ENCODE assay signal across 18 mouse cellular contexts in the genomic region with DNA sequence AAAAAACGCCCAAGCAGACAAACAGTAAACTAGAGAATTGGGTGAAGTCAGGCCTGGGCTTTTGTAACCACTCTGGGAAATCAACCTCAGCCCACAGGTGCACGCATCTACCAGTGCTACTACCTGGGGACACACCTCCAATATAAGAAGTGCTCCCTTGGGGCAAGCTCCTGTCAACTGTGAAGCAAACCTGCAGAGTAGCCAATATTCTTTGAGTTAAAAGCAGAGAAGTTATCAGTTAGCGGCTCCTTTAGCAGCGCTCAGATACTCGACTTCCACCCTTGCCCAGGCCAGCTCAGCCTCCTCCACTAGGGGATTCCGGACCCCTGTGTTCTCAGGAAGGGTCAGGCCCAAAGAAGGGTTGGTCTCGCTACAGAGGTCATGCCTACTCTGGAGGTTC. TPM values are rescaled to one million over a fixed set of nuclear protein-coding genes. Genes with fewer than 3 reads are reported as not detected.
DNase-seq lines count a peak whose midpoint lies in the region; ATAC-seq and TF ChIP-seq lines count a peak whose summit lies in the region.
"Had no signal": no experiment of that assay in that cellular context is flagged by ENCODE, and none has a peak within 500 bp of the region (broad histone marks: within the 10 kb centered on the region; RNA-seq: fewer than 3 reads in every experiment).

No protein-coding gene starts in this region.

- H3K27me3 ChIP-seq in intestine, embryonic 15.5 days (replicated peaks) = no peaks in the 10 kb centered on the region
- no peaks in the 10 kb centered on the region for H3K27me3 ChIP-seq in intestine, postnatal 0 days (replicated peaks; ENCODE audit: control insufficient read depth, insufficient read depth, low read length)
- H3K27me3 ChIP-seq: forebrain, embryonic 15.5 days; hindbrain, embryonic 13.5 days; lung, embryonic 15.5 days had no signal

- H3K9me3 ChIP-seq in intestine, embryonic 15.5 days = no peaks in the 10 kb centered on the region
- no peaks in the 10 kb centered on the region for H3K9me3 ChIP-seq in intestine, postnatal 0 days (ENCODE audit: control insufficient read depth)
- H3K9me3 ChIP-seq: lung, embryonic 15.5 days had no signal

- WGBS in intestine, embryonic 15.5 days = 82% methylated on average over 7 of the region's 7 CpGs
- WGBS in intestine, postnatal 0 days = 86% methylated on average over 7 of the region's 7 CpGs

- no peak overlapping the region for H3K27ac ChIP-seq in intestine, embryonic 15.5 days
- no peak overlapping the region for H3K27ac ChIP-seq in intestine, postnatal 0 days (ENCODE audit: low read depth, low read length)
- H3K27ac ChIP-seq: forebrain, embryonic 15.5 days; gastrocnemius, adult 2 months; hindbrain, embryonic 13.5 days; lung, embryonic 15.5 days had no signal

- H3K4me3 ChIP-seq in intestine, embryonic 15.5 days (replicated peaks) = no peak overlapping the region
- H3K4me3 ChIP-seq in intestine, postnatal 0 days (ENCODE audit: low read depth, low read length) = no peak overlapping the region
- H3K4me3 ChIP-seq: forebrain, embryonic 15.5 days; gastrocnemius, adult 2 months; hindbrain, embryonic 13.5 days; lung, embryonic 15.5 days had no signal

- H3K4me2 ChIP-seq in intestine, embryonic 15.5 days (replicated peaks) = no peak overlapping the region
- no peak overlapping the region for H3K4me2 ChIP-seq in intestine, postnatal 0 days (replicated peaks; ENCODE audit: low read depth)
- H3K4me2 ChIP-seq: forebrain, embryonic 15.5 days; hindbrain, embryonic 13.5 days; lung, embryonic 15.5 days had no signal

- peaks cover 15% of the 10 kb centered on the region; the same call in 1 of the 2 replicates for H3K4me1 ChIP-seq in intestine, embryonic 15.5 days (replicated peaks)
- peaks cover 8% of the 10 kb centered on the region for H3K4me1 ChIP-seq in intestine, postnatal 0 days (replicated peaks; ENCODE audit: control insufficient read depth, insufficient read depth, low read length)
- H3K4me1 ChIP-seq: forebrain, embryonic 15.5 days; lung, embryonic 15.5 days had no signal

- DNase-seq in A20 (ENCODE audit: low read depth, low spot score) (peak; percentile 67), R1 (ENCODE audit: low read depth, low spot score) (peak; percentile 34)
- DNase-seq in embryo, embryonic 11 days = no peak
- DNase-seq in yolk sac, embryonic 10.5 days (ENCODE audit: low spot score) = no peak
- DNase-seq: gastrocnemius, adult 2 months; heart, adult 18-20 months had no signal

- peaks cover 66% of the 10 kb centered on the region for H3K36me3 ChIP-seq in intestine, embryonic 15.5 days
- H3K36me3 ChIP-seq in intestine, postnatal 0 days (ENCODE audit: control insufficient read depth, insufficient read depth) = peaks cover 75% of the 10 kb centered on the region

- ATAC-seq in intestine, embryonic 15.5 days = peak; percentile 8; the same call in 1 of the 2 replicates
- ATAC-seq in intestine, postnatal 0 days = no peak
- ATAC-seq in megakaryocyte progenitor cell, adult 5-6 weeks (replicated peaks; ENCODE audit: poor library complexity) = peak; percentile 0; the same call in 1 of the 2 replicates
- ATAC-seq: forebrain, embryonic 15.5 days had no signal

- H3K9ac ChIP-seq in intestine, embryonic 15.5 days = no peak overlapping the region
- H3K9ac ChIP-seq in intestine, postnatal 0 days (ENCODE audit: low read depth, low read length) = no peak overlapping the region
- H3K9ac ChIP-seq: forebrain, embryonic 15.5 days; hindbrain, embryonic 13.5 days; lung, embryonic 15.5 days had no signal

- no peak for TF ChIP-seq CTCF in intestine, postnatal 0 days (IDR thresholded peaks at IDR 0.05; ENCODE audit: low read depth)

RNA-seq across cellular contexts. Expression of a gene that starts 15.7 kb away (rescaled TPM):
- polyA plus RNA-seq in intestine, embryonic 15.5 days (2015; fragmentation: Nextera tagmentation; extraction: Ambion mirVana) = 158 and 160 TPM in 2 replicates
- 29.1 and 30.8 TPM in 2 replicates for polyA plus RNA-seq in intestine, postnatal 0 days (2015; fragmentation: Nextera tagmentation; extraction: Ambion mirVana)
- 104 and 106 TPM in 2 replicates for total RNA-seq in megakaryocyte progenitor cell, adult 5-6 weeks (2015)
- 156 and 189 TPM in 2 replicates for total RNA-seq in megakaryocyte progenitor cell, adult 5-6 weeks (2017)

RNA-seq across cellular contexts. Expression of a gene that starts 15.8 kb away (rescaled TPM):
- polyA plus RNA-seq in intestine, embryonic 15.5 days (2015; fragmentation: Nextera tagmentation; extraction: Ambion mirVana) = not detected in 2 replicates
- polyA plus RNA-seq in intestine, postnatal 0 days (2015; fragmentation: Nextera tagmentation; extraction: Ambion mirVana) = not detected in 2 replicates
- total RNA-seq in megakaryocyte progenitor cell, adult 5-6 weeks (2015) = not detected in 2 replicates
- not detected in 2 replicates for total RNA-seq in megakaryocyte progenitor cell, adult 5-6 weeks (2017)
- total RNA-seq: gastrocnemius, adult 2 months; heart, adult 18-20 months; monocyte, adult 5-6 weeks had no signal
- polyA plus RNA-seq: embryonic facial prominence, embryonic 11.5 days; heart, embryonic 16.5 days; small intestine, adult 2 months had no signal

RNA-seq across cellular contexts. Expression of a gene that starts 34.9 kb away (rescaled TPM):
- polyA plus RNA-seq in intestine, embryonic 15.5 days (2015; fragmentation: Nextera tagmentation; extraction: Ambion mirVana) = 0.88 and 1.0 TPM in 2 replicates
- 0.29 and 0.94 TPM in 2 replicates for polyA plus RNA-seq in intestine, postnatal 0 days (2015; fragmentation: Nextera tagmentation; extraction: Ambion mirVana)
- 0.39 and 1.1 TPM in 2 replicates for total RNA-seq in megakaryocyte progenitor cell, adult 5-6 weeks (2015)
- total RNA-seq in megakaryocyte progenitor cell, adult 5-6 weeks (2017) = 0.10 and 0.17 TPM in 2 replicates
- total RNA-seq: gastrocnemius, adult 2 months; heart, adult 18-20 months had no signal

RNA-seq across cellular contexts. Expression of a gene that starts 49.9 kb away (rescaled TPM):
- polyA plus RNA-seq in intestine, embryonic 15.5 days (2015; fragmentation: Nextera tagmentation; extraction: Ambion mirVana) = 29.2 and 30.1 TPM in 2 replicates
- 80.7 and 84.0 TPM in 2 replicates for polyA plus RNA-seq in intestine, postnatal 0 days (2015; fragmentation: Nextera tagmentation; extraction: Ambion mirVana)
- 0.39 and 0.83 TPM in 2 replicates for total RNA-seq in megakaryocyte progenitor cell, adult 5-6 weeks (2015)
- 0.14 and 0.83 TPM in 2 replicates for total RNA-seq in megakaryocyte progenitor cell, adult 5-6 weeks (2017)
- total RNA-seq: gastrocnemius, adult 2 months; layer of hippocampus, postnatal 25 days had no signal
- polyA plus RNA-seq: embryonic facial prominence, embryonic 11.5 days; forebrain, embryonic 15.5 days; hindbrain, embryonic 13.5 days; neural tube, embryonic 14.5 days had no signal

RNA-seq across cellular contexts. Expression of a gene that starts 56.1 kb away (rescaled TPM):
- polyA plus RNA-seq in intestine, embryonic 15.5 days (2015; fragmentation: Nextera tagmentation; extraction: Ambion mirVana) = 6.1 and 8.3 TPM in 2 replicates
- polyA plus RNA-seq in intestine, postnatal 0 days (2015; fragmentation: Nextera tagmentation; extraction: Ambion mirVana) = 11.5 and 13.7 TPM in 2 replicates
- 0.68 and 2.4 TPM in 2 replicates for total RNA-seq in megakaryocyte progenitor cell, adult 5-6 weeks (2015)
- 0.17 and 1.2 TPM in 2 replicates for total RNA-seq in megakaryocyte progenitor cell, adult 5-6 weeks (2017)
- total RNA-seq: gastrocnemius, adult 2 months; monocyte, adult 5-6 weeks had no signal

Comparison
In these comparisons a context has a peak if more than half of its experiments do, and no peak if none do; other contexts are left out.
1. DNase-seq: peak in A20 (single experiment) and R1 (single experiment); none in embryo, embryonic 11 days (single experiment) and yolk sac, embryonic 10.5 days (single experiment).